Mouse (Mus musculus): ENCODE results near the gene Mctp1.

DNA sequence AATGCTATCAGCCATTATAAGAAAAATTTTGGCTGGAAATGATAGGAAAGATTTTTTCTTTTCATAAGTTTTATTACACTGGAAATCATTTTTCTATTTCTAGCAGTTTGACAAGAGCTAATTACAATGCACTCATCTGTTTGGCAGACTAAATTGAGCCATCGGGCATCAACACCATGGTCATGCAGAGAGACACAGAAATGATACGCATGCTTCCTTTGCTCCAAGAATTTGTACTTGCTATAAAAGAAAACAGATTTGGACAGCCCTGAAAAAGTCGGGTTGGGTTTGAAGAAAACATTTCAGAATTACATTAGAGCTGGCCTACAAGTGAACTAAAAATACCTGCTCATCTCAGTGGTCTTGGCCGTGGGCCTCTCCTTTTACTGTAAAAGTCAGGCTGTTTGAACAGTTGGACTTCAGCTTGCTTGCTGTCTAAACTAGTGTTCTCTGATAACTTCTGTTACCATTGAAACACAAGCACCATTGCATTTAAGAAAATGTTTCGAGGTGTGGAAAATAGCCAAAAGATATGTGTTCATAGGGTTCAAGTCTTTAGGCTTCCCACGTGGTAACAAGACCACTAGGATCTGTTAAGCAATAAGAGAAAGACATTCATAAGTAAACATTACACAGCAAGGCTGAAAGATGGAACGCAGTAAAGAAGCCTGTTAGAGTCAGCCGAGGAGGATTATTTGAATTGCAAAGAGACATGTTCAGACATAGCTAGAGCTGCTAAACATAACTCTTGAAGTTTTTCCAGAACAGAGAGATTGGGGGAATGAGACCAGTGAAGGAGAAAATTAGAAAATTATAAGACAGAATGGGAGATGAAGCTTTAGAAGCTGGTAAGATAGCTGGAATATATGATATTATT is 493.8 kb downstream of the Mctp1 start:
- TF ChIP-seq POLR2A (IDR thresholded peaks at IDR 0.05; ENCODE audit: low read depth, low read length): no peak
- TF ChIP-seq CTCF (IDR thresholded peaks at IDR 0.05; ENCODE audit: borderline replicate concordance, insufficient read depth, low read length): no peak
